9 mouse cellular contexts compared by ENCODE assay signal in the genomic region with DNA sequence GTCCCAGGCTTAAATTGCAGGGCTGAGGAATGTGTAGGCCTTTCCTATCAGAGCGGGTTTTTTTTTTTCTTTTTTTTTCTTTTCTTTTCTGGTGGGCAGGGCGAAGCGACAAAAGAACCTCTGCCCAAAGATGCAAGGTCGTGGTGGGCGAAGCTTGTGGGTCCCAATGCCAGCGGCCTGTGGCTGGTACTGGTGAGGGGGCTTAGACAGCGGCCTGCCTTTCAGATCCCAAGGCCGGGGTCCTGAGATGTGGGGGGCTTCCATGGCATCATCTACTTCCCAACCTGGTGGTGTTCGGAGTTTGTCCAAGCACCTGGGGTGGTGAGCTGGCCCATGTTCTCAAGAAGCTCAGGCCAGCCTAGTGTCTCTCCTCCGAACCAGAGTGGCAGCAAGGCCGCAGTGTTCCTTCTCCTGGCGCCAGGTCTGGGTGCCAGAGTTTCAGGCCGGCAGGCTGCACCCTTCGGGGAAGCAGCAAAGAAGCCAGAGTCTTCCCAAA. TPM values are rescaled to one million over a fixed set of nuclear protein-coding genes. Genes with fewer than 3 reads are reported as not detected.
DNase-seq lines count a peak whose midpoint lies in the region; ATAC-seq and TF ChIP-seq lines count a peak whose summit lies in the region.
"Had no signal": no experiment of that assay in that cellular context is flagged by ENCODE, and none has a peak within 500 bp of the region (broad histone marks: within the 10 kb centered on the region; RNA-seq: fewer than 3 reads in every experiment).

No protein-coding gene starts in this region.

- H3K27ac ChIP-seq in thymus, adult 2 months (ENCODE audit: control insufficient read depth, insufficient read depth, low read length): no peak overlapping the region
- H3K27ac ChIP-seq in forebrain, embryonic 16.5 days (ENCODE audit: low read length): no peak overlapping the region
- peak overlapping the region; percentile 94 for H3K27ac ChIP-seq in kidney, embryonic 15.5 days
- peak overlapping the region; percentile 86 for H3K27ac ChIP-seq in neural tube, embryonic 13.5 days (replicated peaks)
- H3K27ac ChIP-seq: liver, embryonic 15.5 days had no signal

- WGBS in thymus, adult 2 months: 53% methylated on average over 14 of the region's 14 CpGs
- 22% methylated on average over 14 of the region's 14 CpGs for WGBS in forebrain, embryonic 16.5 days
- WGBS in kidney, embryonic 15.5 days: 27% methylated on average over 14 of the region's 14 CpGs
- WGBS in neural tube, embryonic 13.5 days: 11% methylated on average over 14 of the region's 14 CpGs

- H3K36me3 ChIP-seq in thymus, adult 2 months (ENCODE audit: control insufficient read depth, insufficient read depth, low read length): no peaks in the 10 kb centered on the region
- no peaks in the 10 kb centered on the region for H3K36me3 ChIP-seq in forebrain, embryonic 16.5 days (ENCODE audit: control insufficient read depth, insufficient read depth)
- H3K36me3 ChIP-seq in kidney, embryonic 15.5 days: peaks cover 13% of the 10 kb centered on the region
- peaks cover 13% of the 10 kb centered on the region for H3K36me3 ChIP-seq in neural tube, embryonic 13.5 days
- H3K36me3 ChIP-seq: liver, embryonic 15.5 days had no signal

- TF ChIP-seq CTCF in thymus, adult 2 months (IDR thresholded peaks at IDR 0.05; ENCODE audit: borderline replicate concordance, control insufficient read depth, extremely low read depth, insufficient read depth, low read length, poor library complexity): no peak

- peak overlapping the region; percentile 15; the same call in 1 of the 2 replicates for H3K9ac ChIP-seq in forebrain, embryonic 16.5 days (replicated peaks; ENCODE audit: low read depth, low read length)
- H3K9ac ChIP-seq in kidney, embryonic 15.5 days: peak overlapping the region; percentile 75
- H3K9ac ChIP-seq in neural tube, embryonic 13.5 days: peak overlapping the region; percentile 87
- H3K9ac ChIP-seq: liver, embryonic 15.5 days had no signal

- ATAC-seq in forebrain, embryonic 16.5 days: no peak
- ATAC-seq in kidney, embryonic 15.5 days (replicated peaks; ENCODE audit: low FRiP score): no peak
- ATAC-seq in neural tube, embryonic 13.5 days (ENCODE audit: low read depth): no peak

- no peak for TF ChIP-seq POLR2A in thymus, adult 2 months (IDR thresholded peaks at IDR 0.05; ENCODE audit: control insufficient read depth, extremely low read depth, insufficient read depth, low read length, poor library complexity)

- H3K4me2 ChIP-seq in forebrain, embryonic 16.5 days (ENCODE audit: low read length): peak overlapping the region; percentile 48
- peak overlapping the region; percentile 67 for H3K4me2 ChIP-seq in kidney, embryonic 15.5 days
- peak overlapping the region; percentile 91 for H3K4me2 ChIP-seq in neural tube, embryonic 13.5 days

- no peak for DNase-seq in thymus, adult 2 months
- no peak for DNase-seq in thymus, postnatal 0 days (ENCODE audit: low spot score)
- no peak for DNase-seq in left cerebral cortex, adult 18-20 months (ENCODE audit: low spot score in 2 of 2)
- DNase-seq in adrenal gland, postnatal 36 days: no peak

- H3K27me3 ChIP-seq in thymus, adult 2 months (ENCODE audit: control insufficient read depth, insufficient read depth, low read length): peaks cover 27% of the 10 kb centered on the region
- peaks cover 42% of the 10 kb centered on the region for H3K27me3 ChIP-seq in forebrain, embryonic 16.5 days (replicated peaks; ENCODE audit: control insufficient read depth, insufficient read depth, low read length)
- H3K27me3 ChIP-seq in kidney, embryonic 15.5 days: no peaks in the 10 kb centered on the region
- H3K27me3 ChIP-seq in neural tube, embryonic 13.5 days: 0 out of 2 replicates have a peak, but pooled peaks cover 9% of the 10 kb centered on the region

- H3K4me1 ChIP-seq in thymus, adult 2 months (replicated peaks; ENCODE audit: control insufficient read depth, insufficient read depth, low read length): peaks cover 11% of the 10 kb centered on the region
- peaks cover 39% of the 10 kb centered on the region for H3K4me1 ChIP-seq in forebrain, embryonic 16.5 days (replicated peaks; ENCODE audit: control insufficient read depth, insufficient read depth, low read length)
- H3K4me1 ChIP-seq in kidney, embryonic 15.5 days: peaks cover 20% of the 10 kb centered on the region
- peaks cover 37% of the 10 kb centered on the region for H3K4me1 ChIP-seq in neural tube, embryonic 13.5 days (replicated peaks)

- peak overlapping the region; percentile 1; the same call in 1 of the 2 replicates for H3K4me3 ChIP-seq in thymus, adult 2 months (ENCODE audit: control insufficient read depth, insufficient read depth, low read length)
- H3K4me3 ChIP-seq in forebrain, embryonic 16.5 days (replicated peaks; ENCODE audit: low read length): peak overlapping the region; percentile 34
- peak overlapping the region; percentile 50 for H3K4me3 ChIP-seq in kidney, embryonic 15.5 days (replicated peaks)
- peak overlapping the region; percentile 91 for H3K4me3 ChIP-seq in neural tube, embryonic 13.5 days

- H3K9me3 ChIP-seq in forebrain, embryonic 16.5 days (ENCODE audit: control insufficient read depth, low read length): no peaks in the 10 kb centered on the region; the same call in 1 of the 2 replicates
- H3K9me3 ChIP-seq in kidney, embryonic 15.5 days (replicated peaks): no peaks in the 10 kb centered on the region
- H3K9me3 ChIP-seq in neural tube, embryonic 13.5 days: no peaks in the 10 kb centered on the region
- H3K9me3 ChIP-seq: liver, embryonic 15.5 days had no signal

RNA-seq across cellular contexts. Expression of a gene that starts 7.3 kb away (rescaled TPM):
- polyA plus RNA-seq in thymus, adult 2 months (2012; rRNA removed): 8.1 and 8.4 TPM in 2 replicates
- 3.0 and 3.2 TPM in 2 replicates for polyA plus RNA-seq in thymus, postnatal 0 days (2015; fragmentation: Nextera tagmentation; extraction: Ambion mirVana)
- 5.4 and 5.5 TPM in 2 replicates for polyA plus RNA-seq in forebrain, embryonic 16.5 days (2015; fragmentation: Nextera tagmentation; extraction: Ambion mirVana)
- 37.0 and 39.5 TPM in 2 replicates for polyA plus RNA-seq in kidney, embryonic 15.5 days (2015; fragmentation: Nextera tagmentation; extraction: Ambion mirVana)
- polyA plus RNA-seq in neural tube, embryonic 13.5 days (2015; fragmentation: Nextera tagmentation; extraction: Ambion mirVana): 16.9 and 20.4 TPM in 2 replicates
- total RNA-seq in left cerebral cortex, adult 18-20 months (2021): 1 to 10 TPM; 3.9 to 4.5 TPM
- 10 to 100 TPM; 23.4 to 30.3 TPM for total RNA-seq in adrenal gland, postnatal 36 days (2021)

RNA-seq across cellular contexts. Expression of a gene that starts 37.4 kb away (rescaled TPM):
- 0.51 and 0.68 TPM in 2 replicates for polyA plus RNA-seq in thymus, adult 2 months (2012; rRNA removed)
- 0.21 and 0.32 TPM in 2 replicates for polyA plus RNA-seq in thymus, postnatal 0 days (2015; fragmentation: Nextera tagmentation; extraction: Ambion mirVana)
- polyA plus RNA-seq in forebrain, embryonic 16.5 days (2015; fragmentation: Nextera tagmentation; extraction: Ambion mirVana): 0.30 TPM in 1 of 2 replicates, not detected in the other
- 0.90 and 1.1 TPM in 2 replicates for polyA plus RNA-seq in kidney, embryonic 15.5 days (2015; fragmentation: Nextera tagmentation; extraction: Ambion mirVana)
- 0.54 TPM in 1 of 2 replicates, not detected in the other for polyA plus RNA-seq in neural tube, embryonic 13.5 days (2015; fragmentation: Nextera tagmentation; extraction: Ambion mirVana)
- total RNA-seq in left cerebral cortex, adult 18-20 months (2021): 1 to 10 TPM; 1.4 to 1.7 TPM
- 1 to 10 TPM; 5.2 to 7.2 TPM for total RNA-seq in adrenal gland, postnatal 36 days (2021)
- polyA plus RNA-seq: brain, embryonic 14.5 days had no signal

Comparison
In these comparisons a context has a peak if more than half of its experiments do, and no peak if none do; other contexts are left out.
1. H3K27ac ChIP-seq: peak in kidney, embryonic 15.5 days (single experiment) and neural tube, embryonic 13.5 days (single experiment); none in thymus, adult 2 months (single experiment) and forebrain, embryonic 16.5 days (single experiment).
2. H3K4me3 ChIP-seq: peak in every context shown above with its lines; median percentile 91 in neural tube, embryonic 13.5 days; 50 in kidney, embryonic 15.5 days; 34 in forebrain, embryonic 16.5 days; 1 in thymus, adult 2 months.
3. H3K9ac ChIP-seq: peak in every context shown above with its lines; median percentile 87 in neural tube, embryonic 13.5 days; 75 in kidney, embryonic 15.5 days; 15 in forebrain, embryonic 16.5 days.
4. Peak in every context shown above with its lines, with median percentiles within 50 percentile points of each other: H3K4me2 ChIP-seq.